Mouse (Mus musculus): ENCODE measurements around the gene Ppfia4. TPM values are rescaled to one million over a fixed set of nuclear protein-coding genes. Genes with fewer than 3 reads are reported as not detected.
A peak's percentile ranks its signal among the peaks of the same experiment; 100 is the strongest.

Ppfia4 gene
- 17.1 and 17.3 TPM in 2 replicates for polyA plus RNA-seq (2016; fragmentation: Nextera tagmentation; extraction: Ambion mirVana)

GRCm38 (mm10) chr1:134332770-134333271 lies at the start of gene Ppfia4:
Ppfia4 (minus strand) TSS chr1:134332928.
- WGBS = 28% methylated on average over 13 of the region's 13 CpGs
- ATAC-seq (ENCODE audit: insufficient number of reproducible peaks, low FRiP score) = peak; percentile 69
- Histone ChIP-seq H3K36me3 (no peaks in the 10 kb centered on the region), H3K4me1 (replicated peaks) (peaks cover 59% of the 10 kb centered on the region), H3K9me3 (replicated peaks) (no peaks in the 10 kb centered on the region), H3K4me2 (peak within 1 kb of the TSS; percentile 57), H3K4me3 (0 out of 2 replicates have a peak within 1 kb of the TSS, but pooled peaks have one; percentile 7), H3K27me3 (replicated peaks) (no peaks in the 10 kb centered on the region), H3K27ac (ENCODE audit: poor library complexity, severe bottlenecking) (peak within 1 kb of the TSS; percentile 83), H3K9ac (peak within 1 kb of the TSS; percentile 47)

GRCm38 (mm10) chr1:134381795-134382625 lies 49.3 kb upstream of the Ppfia4 start:
- Histone ChIP-seq H3K4me3 (peak overlapping the region; percentile 42), H3K4me2 (peak overlapping the region; percentile 79), H3K27me3 (replicated peaks) (no peaks in the 10 kb centered on the region), H3K9ac (peak overlapping the region; percentile 60), H3K36me3 (no peaks in the 10 kb centered on the region), H3K9me3 (replicated peaks) (peaks cover 4% of the 10 kb centered on the region), H3K4me1 (replicated peaks) (peaks cover 6% of the 10 kb centered on the region; the same call in 1 of the 2 replicates), H3K27ac (ENCODE audit: poor library complexity, severe bottlenecking) (no peak overlapping the region)
- 5% methylated on average over 19 of the region's 19 CpGs for WGBS
- ATAC-seq (ENCODE audit: insufficient number of reproducible peaks, low FRiP score) = no peak

DNA sequence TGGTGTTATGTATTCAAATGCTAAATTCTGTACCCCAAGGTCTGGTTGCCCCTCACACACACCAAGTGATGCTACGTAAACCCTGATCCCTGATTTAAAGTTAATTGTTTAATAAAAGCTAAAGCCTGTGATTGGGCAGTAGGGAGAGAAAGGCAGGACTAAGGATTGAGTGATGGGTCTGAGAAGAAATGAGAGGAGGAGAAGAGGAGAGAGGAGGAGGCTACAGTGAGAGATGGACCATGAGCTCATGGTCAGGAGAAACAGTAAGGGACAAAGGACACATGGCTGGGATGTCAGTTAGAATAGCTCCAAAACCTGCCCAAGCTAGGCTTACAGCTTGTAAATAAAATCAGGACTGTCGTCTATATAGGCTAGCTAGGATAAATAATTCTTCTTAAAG lies 48.3 kb upstream of the Ppfia4 start:
- no peak overlapping the region for H3K4me3 ChIP-seq
- H3K9me3 ChIP-seq (replicated peaks) = peaks cover 4% of the 10 kb centered on the region
- H3K27me3 ChIP-seq (replicated peaks) = no peaks in the 10 kb centered on the region
- H3K27ac ChIP-seq (ENCODE audit: poor library complexity, severe bottlenecking) = no peak overlapping the region
- 74% methylated on average over 2 of the region's 2 CpGs for WGBS
- peaks cover 6% of the 10 kb centered on the region; the same call in 1 of the 2 replicates for H3K4me1 ChIP-seq (replicated peaks)
- no peak overlapping the region for H3K9ac ChIP-seq
- no peak overlapping the region for H3K4me2 ChIP-seq
- no peaks in the 10 kb centered on the region for H3K36me3 ChIP-seq
- no peak for ATAC-seq (ENCODE audit: insufficient number of reproducible peaks, low FRiP score)

GRCm38 (mm10) chr1:134374124-134374523 lies 41.4 kb upstream of the Ppfia4 start:
- peaks cover 9% of the 10 kb centered on the region for H3K9me3 ChIP-seq (replicated peaks)
- no peaks in the 10 kb centered on the region for H3K4me1 ChIP-seq (replicated peaks)
- ATAC-seq (ENCODE audit: insufficient number of reproducible peaks, low FRiP score) = no peak
- H3K4me2 ChIP-seq = no peak overlapping the region
- no peaks in the 10 kb centered on the region for H3K36me3 ChIP-seq
- no peaks in the 10 kb centered on the region for H3K27me3 ChIP-seq (replicated peaks)
- 68% methylated on average over 2 of the region's 2 CpGs for WGBS
- no peak overlapping the region for H3K9ac ChIP-seq
- no peak overlapping the region for H3K27ac ChIP-seq (ENCODE audit: poor library complexity, severe bottlenecking)
- H3K4me3 ChIP-seq = no peak overlapping the region

DNA sequence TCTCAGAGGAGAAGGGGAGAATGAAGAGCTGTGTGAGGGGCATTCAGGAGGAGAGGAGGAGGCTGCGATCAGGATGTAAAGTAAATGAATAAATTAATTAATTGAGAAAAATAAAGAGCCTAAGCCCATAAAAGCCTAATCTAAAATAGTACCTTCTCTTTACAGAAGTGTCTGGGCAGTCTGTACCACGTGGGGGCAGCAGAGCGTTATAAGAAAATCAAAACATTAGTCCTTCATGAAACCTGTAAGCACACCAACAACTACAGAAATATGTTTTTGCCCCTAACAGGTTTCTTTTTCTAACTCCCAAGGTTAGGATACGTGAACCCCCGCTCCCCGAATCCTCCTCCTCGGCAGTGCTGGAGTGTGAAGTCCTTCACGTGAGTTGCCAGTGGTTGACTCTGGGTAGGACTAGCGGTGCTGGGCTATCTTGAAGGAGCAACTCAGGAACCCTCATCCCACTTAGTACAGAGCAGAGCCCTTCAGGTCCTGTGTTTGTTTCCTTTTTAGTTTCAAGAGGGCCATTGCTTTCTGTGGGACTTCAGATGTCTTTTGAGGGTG lies 36.1 kb upstream of the Ppfia4 start:
- ATAC-seq (ENCODE audit: insufficient number of reproducible peaks, low FRiP score) = no peak
- WGBS = 45% methylated on average over 9 of the region's 9 CpGs
- no peaks in the 10 kb centered on the region for H3K27me3 ChIP-seq (replicated peaks)

GRCm38 (mm10) chr1:134365491-134365890 lies 32.8 kb upstream of the Ppfia4 start:
- Histone ChIP-seq H3K27me3 (replicated peaks) (no peaks in the 10 kb centered on the region), H3K9me3 (replicated peaks) (peaks cover 5% of the 10 kb centered on the region), H3K4me3 (no peak overlapping the region), H3K36me3 (peaks cover 2% of the 10 kb centered on the region; the same call in 1 of the 2 replicates), H3K4me1 (replicated peaks) (peaks cover 12% of the 10 kb centered on the region), H3K27ac (ENCODE audit: poor library complexity, severe bottlenecking) (no peak overlapping the region), H3K4me2 (no peak overlapping the region), H3K9ac (no peak overlapping the region)
- WGBS = 55% methylated on average over 5 of the region's 5 CpGs
- ATAC-seq (ENCODE audit: insufficient number of reproducible peaks, low FRiP score) = no peak

More for the DNA sequence above, 36.1 kb upstream of the Ppfia4 start:
- peaks cover 9% of the 10 kb centered on the region for H3K9me3 ChIP-seq (replicated peaks)
- H3K4me3 ChIP-seq = no peak overlapping the region
- 0 out of 2 replicates have a peak overlapping the region, but pooled peaks have one; percentile 40 for H3K9ac ChIP-seq
- H3K36me3 ChIP-seq = no peaks in the 10 kb centered on the region
- H3K4me2 ChIP-seq = no peak overlapping the region
- H3K27ac ChIP-seq (ENCODE audit: poor library complexity, severe bottlenecking) = no peak overlapping the region
- H3K4me1 ChIP-seq (replicated peaks) = 0 out of 2 replicates have a peak, but pooled peaks cover 2% of the 10 kb centered on the region

GRCm38 (mm10) chr1:134363194-134363593 lies 30.5 kb upstream of the Ppfia4 start:
- 74% methylated on average over 4 of the region's 4 CpGs for WGBS
- H3K4me3 ChIP-seq = no peak overlapping the region
- H3K9ac ChIP-seq = no peak overlapping the region
- no peaks in the 10 kb centered on the region for H3K27me3 ChIP-seq (replicated peaks)
- H3K36me3 ChIP-seq = peaks cover 18% of the 10 kb centered on the region
- no peak overlapping the region for H3K4me2 ChIP-seq
- no peak for ATAC-seq (ENCODE audit: insufficient number of reproducible peaks, low FRiP score)
- H3K27ac ChIP-seq (ENCODE audit: poor library complexity, severe bottlenecking) = no peak overlapping the region
- H3K9me3 ChIP-seq (replicated peaks) = no peaks in the 10 kb centered on the region
- peaks cover 14% of the 10 kb centered on the region for H3K4me1 ChIP-seq (replicated peaks)

- Histone ChIP-seq H3K4me2 (peak within 1 kb of the TSS; percentile 76), H3K36me3 (peaks cover 28% of the 10 kb centered on the region), H3K4me1 (replicated peaks) (peaks cover 14% of the 10 kb centered on the region), H3K27me3 (replicated peaks) (no peaks in the 10 kb centered on the region), H3K9me3 (replicated peaks) (no peaks in the 10 kb centered on the region), H3K9ac (peak within 1 kb of the TSS; percentile 83), H3K4me3 (peak within 1 kb of the TSS; percentile 73), H3K27ac (ENCODE audit: poor library complexity, severe bottlenecking) (peak within 1 kb of the TSS; percentile 67)
- WGBS = under 1% methylated on average over 38 of the region's 38 CpGs
- ATAC-seq (ENCODE audit: insufficient number of reproducible peaks, low FRiP score) = peak; percentile 97
Measured at GRCm38 (mm10) chr1:134361857-134362212, 29.1 kb upstream of the Ppfia4 start, which contains the start of gene Tmem183a. Tmem183a (minus strand) TSS chr1:134361979.

DNA sequence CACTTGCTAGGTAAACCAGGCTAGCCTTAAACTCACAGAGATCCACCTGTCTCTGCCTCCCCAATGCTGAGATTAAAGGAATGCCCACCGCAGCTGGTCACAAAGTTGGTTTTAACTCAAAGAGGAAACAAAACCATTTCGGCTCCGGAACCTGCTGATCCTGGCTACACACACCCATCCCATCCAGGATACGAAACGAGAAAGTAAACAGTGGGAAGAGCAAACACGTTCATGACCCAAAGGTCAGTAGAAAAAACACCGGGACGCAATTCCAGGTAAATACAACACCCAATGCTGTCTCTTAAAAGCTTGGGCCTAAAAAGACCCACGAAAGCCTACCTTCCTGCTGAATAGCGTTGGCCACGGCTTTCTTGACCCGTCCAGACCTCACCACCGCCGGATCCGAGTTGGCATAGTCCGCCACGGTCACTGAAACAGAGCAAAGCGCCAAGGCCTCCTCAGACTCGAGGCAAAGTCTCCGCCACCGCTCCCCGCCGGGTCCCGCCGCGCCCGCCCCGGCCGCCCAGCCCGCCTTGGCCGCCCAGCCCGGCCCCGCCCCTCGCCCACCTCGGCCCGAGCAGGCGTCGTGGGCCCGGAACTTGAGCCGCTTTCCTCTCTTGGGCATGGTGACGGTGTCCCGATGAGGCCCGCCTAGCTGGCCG lies 28.6 kb upstream of the Ppfia4 start:
- H3K4me3 ChIP-seq = peak overlapping the region; percentile 73
- peak; percentile 91 for ATAC-seq (ENCODE audit: insufficient number of reproducible peaks, low FRiP score)
- H3K27me3 ChIP-seq (replicated peaks) = no peaks in the 10 kb centered on the region
- peak overlapping the region; percentile 83 for H3K9ac ChIP-seq
- no peaks in the 10 kb centered on the region for H3K9me3 ChIP-seq (replicated peaks)
- H3K36me3 ChIP-seq = peaks cover 32% of the 10 kb centered on the region
- peaks cover 14% of the 10 kb centered on the region for H3K4me1 ChIP-seq (replicated peaks)
- peak overlapping the region; percentile 67 for H3K27ac ChIP-seq (ENCODE audit: poor library complexity, severe bottlenecking)
- 1% methylated on average over 37 of the region's 44 CpGs for WGBS
- peak overlapping the region; percentile 76 for H3K4me2 ChIP-seq

GRCm38 (mm10) chr1:134360656-134361055 lies 27.9 kb upstream of the Ppfia4 start:
- Histone ChIP-seq H3K4me3 (peak overlapping the region; percentile 73), H3K36me3 (peaks cover 38% of the 10 kb centered on the region), H3K27ac (ENCODE audit: poor library complexity, severe bottlenecking) (no peak overlapping the region), H3K4me2 (peak overlapping the region; percentile 76), H3K4me1 (replicated peaks) (peaks cover 14% of the 10 kb centered on the region), H3K27me3 (replicated peaks) (no peaks in the 10 kb centered on the region), H3K9me3 (replicated peaks) (no peaks in the 10 kb centered on the region), H3K9ac (peak overlapping the region; percentile 83; the same call in 1 of the 2 replicates)
- no peak for ATAC-seq (ENCODE audit: insufficient number of reproducible peaks, low FRiP score)
- WGBS = 73% methylated on average over 7 of the region's 7 CpGs

DNA sequence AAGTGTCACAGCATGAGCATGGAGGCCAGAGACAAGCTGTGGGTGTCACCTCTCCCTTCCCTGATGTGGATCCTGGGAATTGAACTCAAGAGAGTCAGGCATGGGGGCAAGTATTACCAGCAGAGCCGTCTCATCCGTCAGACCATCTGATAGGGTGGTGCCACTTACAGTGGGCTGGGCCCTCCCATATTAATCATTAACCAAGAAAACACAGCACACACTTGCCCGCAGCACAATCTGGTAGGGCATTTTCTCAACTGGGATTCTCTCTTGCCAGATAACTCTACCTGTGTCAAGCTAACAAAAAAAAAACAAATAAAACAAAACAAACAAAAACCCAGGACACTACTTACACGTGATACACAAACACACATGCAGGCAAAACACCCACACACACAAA lies 24.7 kb upstream of the Ppfia4 start:
- WGBS = 86% methylated on average over 4 of the region's 4 CpGs
- Histone ChIP-seq H3K4me1 (replicated peaks) (peaks cover 11% of the 10 kb centered on the region), H3K9me3 (replicated peaks) (no peaks in the 10 kb centered on the region), H3K9ac (no peak overlapping the region), H3K4me2 (no peak overlapping the region), H3K27me3 (replicated peaks) (no peaks in the 10 kb centered on the region), H3K4me3 (no peak overlapping the region), H3K36me3 (peaks cover 68% of the 10 kb centered on the region), H3K27ac (ENCODE audit: poor library complexity, severe bottlenecking) (no peak overlapping the region)
- no peak for ATAC-seq (ENCODE audit: insufficient number of reproducible peaks, low FRiP score)
